Mouse (Mus musculus) fibroblast of lung, adult 2 months (primary cell): Measurements from ENCODE around the gene Dctn3.
"Not testable (repeated sequence)": the region's sequence is repeated elsewhere in the genome, so short reads cannot be mapped to it uniquely, and the experiment has no call there.

Experiments
- DNase-seq: peaks from one replicate; pipeline ENCODE4 v3.0.0-alpha.2; 2011; ENCODE audit warnings: low read depth

Dctn3 gene

GRCm38 (mm10) chr4:41722918-41723351 is at the start of gene Dctn3:
Gene Dctn3 (minus strand): TSS chr4:41723170.
- DNase-seq, result peak; percentile 87

GRCm38 (mm10) chr4:41767301-41767700 is 44.3 kb upstream of the Dctn3 start:
- DNase-seq, result not testable (repeated sequence)

GRCm38 (mm10) chr4:41763176-41763575 is 40.2 kb upstream of the Dctn3 start:
- DNase-seq, result not testable (repeated sequence)

GRCm38 (mm10) chr4:41762688-41763114 is 39.7 kb upstream of the Dctn3 start:
- DNase-seq, result not testable (repeated sequence)

GRCm38 (mm10) chr4:41762099-41762687 is 39.2 kb upstream of the Dctn3 start:
- no peak for DNase-seq

- DNase-seq, result no peak
These were observed 38.7 kb upstream of the Dctn3 start for GRCm38 (mm10) chr4:41761680-41762079.

- no peak for DNase-seq
These were observed 37.9 kb upstream of the Dctn3 start for GRCm38 (mm10) chr4:41760911-41761310.

- DNase-seq, result no peak
These were observed 37.3 kb upstream of the Dctn3 start for GRCm38 (mm10) chr4:41760288-41760721.

- no peak for DNase-seq
These were observed 36.8 kb upstream of the Dctn3 start for GRCm38 (mm10) chr4:41759656-41760287.

GRCm38 (mm10) chr4:41759206-41759605 is 36.2 kb upstream of the Dctn3 start:
- no peak for DNase-seq

GRCm38 (mm10) chr4:41758701-41759100 is 35.7 kb upstream of the Dctn3 start:
- DNase-seq, result no peak

- DNase-seq, result no peak
These were observed 35.1 kb upstream of the Dctn3 start for GRCm38 (mm10) chr4:41758021-41758420.

- no peak for DNase-seq
These were observed 34.4 kb upstream of the Dctn3 start for GRCm38 (mm10) chr4:41757321-41757720.

GRCm38 (mm10) chr4:41756440-41756839 is 33.5 kb upstream of the Dctn3 start:
- DNase-seq, result no peak

GRCm38 (mm10) chr4:41755338-41756305 is 32.7 kb upstream of the Dctn3 start, which contains the start of gene Sigmar1:
Gene Sigmar1 (minus strand): TSS chr4:41756157.
- DNase-seq, result no peak

- no peak for DNase-seq
These were observed 31.9 kb upstream of the Dctn3 start, which contains the start of gene Galt for GRCm38 (mm10) chr4:41754797-41755337. Gene Galt (plus strand): TSS chr4:41755228.

- no peak for DNase-seq
These were observed 22.1 kb upstream of the Dctn3 start for GRCm38 (mm10) chr4:41745021-41745420.

- DNase-seq, result no peak
These were observed 21.2 kb upstream of the Dctn3 start for GRCm38 (mm10) chr4:41744131-41744530.

- peak; percentile 92 for DNase-seq
These were observed 18.2 kb upstream of the Dctn3 start for GRCm38 (mm10) chr4:41741158-41741560.

GRCm38 (mm10) chr4:41740380-41741157 is 17.6 kb upstream of the Dctn3 start:
- no peak for DNase-seq

- DNase-seq, result no peak
These were observed 16.3 kb upstream of the Dctn3 start for GRCm38 (mm10) chr4:41739260-41739659.
